Mouse (Mus musculus) liver, embryonic 15.5 days (tissue): ENCODE data around the gene Rbms3. TPM values are rescaled to one million over a fixed set of nuclear protein-coding genes. Genes with fewer than 3 reads are reported as not detected.
A peak's percentile ranks its signal among the peaks of the same experiment; 100 is the strongest.

Source experiments
- ATAC-seq: fragments of 200-750 bp; cut with Nextera tagmentation; 2 replicates; pipeline ENCODE4 v1.8.0; 2017; ENCODE audit warnings: moderate number of reproducible peaks, mild to moderate bottlenecking, moderate library complexity; ENCODE audit not compliant: insufficient read depth
- H3K27ac ChIP-seq: fragments of 300-500 bp; sonication (generic); replicated peaks from 2 replicates; pipeline ENCODE4 v1.5.1; 2015; ENCODE audit warnings: mild to moderate bottlenecking, inconsistent platforms
- H3K27me3 ChIP-seq: fragments of 300-500 bp; sonication (generic); 2 replicates; pipeline ENCODE4 v1.6.1; 2015; ENCODE audit warnings: mild to moderate bottlenecking, inconsistent platforms
- H3K36me3 ChIP-seq: fragments of 300-500 bp; sonication (generic); replicated peaks from 2 replicates; pipeline ENCODE4 v1.6.1; 2015; ENCODE audit warnings: moderate library complexity, mild to moderate bottlenecking, inconsistent platforms
- H3K4me1 ChIP-seq: fragments of 300-500 bp; sonication (generic); replicated peaks from 2 replicates; pipeline ENCODE4 v1.6.1; 2015; ENCODE audit warnings: inconsistent platforms
- H3K4me2 ChIP-seq: fragments of 300-500 bp; sonication (generic); 2 replicates; pipeline ENCODE4 v1.6.1; 2015; ENCODE audit warnings: moderate library complexity, mild to moderate bottlenecking, inconsistent platforms
- H3K4me3 ChIP-seq: fragments of 300-500 bp; sonication (generic); replicated peaks from 2 replicates; pipeline ENCODE4 v1.5.1; 2015; ENCODE audit warnings: mild to moderate bottlenecking, inconsistent platforms
- H3K9ac ChIP-seq: fragments of 300-500 bp; sonication (generic); 2 replicates; pipeline ENCODE4 v1.6.1; 2015; ENCODE audit warnings: moderate library complexity, mild to moderate bottlenecking, inconsistent platforms
- H3K9me3 ChIP-seq: fragments of 300-500 bp; sonication (generic); replicated peaks from 2 replicates; pipeline ENCODE4 v1.6.1; 2016; ENCODE audit warnings: inconsistent platforms
- WGBS: fragments of 180-500 bp; shearing (Covaris S2); methylation state at CpG from one replicate; pipeline ENCODE4 v1.1.7; 2015; ENCODE audit warnings: mixed read lengths; ENCODE audit not compliant: insufficient replicate concordance; 5-methylcytosine and 5-hydroxymethylcytosine counted together
- polyA plus RNA-seq: library from polyadenylated mRNA; unstranded; fragments of >200 nt; fragmentation: Nextera tagmentation; extraction: Ambion mirVana; gene quantifications from 2 replicates; pipeline ENCODE4 v1.2.1, GENCODE M21; 2015

Gene Rbms3
- polyA plus RNA-seq, 1 experiment from 2014 or later: 3.0 TPM

DNA sequence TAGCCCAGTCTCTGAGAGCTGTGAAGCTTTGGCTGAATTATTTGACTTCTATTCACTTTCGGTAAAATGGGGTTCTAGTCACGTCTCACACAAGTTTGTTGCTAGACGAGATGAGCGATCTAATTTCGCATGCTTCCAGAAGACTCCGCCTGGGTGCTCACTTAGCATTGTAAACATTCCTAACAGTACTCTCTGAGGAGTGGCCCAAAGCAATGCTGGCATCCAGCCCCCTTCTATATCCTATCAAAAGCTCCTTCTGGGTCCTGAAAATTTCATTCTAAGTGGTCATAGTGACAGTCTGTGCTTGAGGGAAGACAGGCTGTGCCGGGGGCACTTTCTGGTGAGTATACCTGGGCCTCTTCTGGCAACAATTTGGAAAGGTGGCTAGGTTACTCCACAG lies 312.5 kb downstream of the Rbms3 start:
- Histone ChIP-seq H3K4me2 (no peak overlapping the region), H3K9ac (no peak overlapping the region), H3K36me3 (no peaks in the 10 kb centered on the region), H3K27ac (no peak overlapping the region), H3K4me1 (no peaks in the 10 kb centered on the region), H3K4me3 (no peak overlapping the region), H3K9me3 (no peaks in the 10 kb centered on the region), H3K27me3 (no peaks in the 10 kb centered on the region)
- no peak for ATAC-seq
- 75% methylated on average over 7 of the region's 7 CpGs for WGBS

GRCm38 (mm10) chr9:117313642-117314041 lies 316.1 kb downstream of the Rbms3 start:
- Histone ChIP-seq H3K9me3 (0 out of 2 replicates have a peak, but pooled peaks cover 2% of the 10 kb centered on the region), H3K4me3 (no peak overlapping the region), H3K36me3 (no peaks in the 10 kb centered on the region), H3K27me3 (no peaks in the 10 kb centered on the region), H3K4me2 (no peak overlapping the region), H3K4me1 (no peaks in the 10 kb centered on the region), H3K9ac (no peak overlapping the region), H3K27ac (no peak overlapping the region)
- 80% methylated on average over 11 of the region's 11 CpGs for WGBS
- ATAC-seq: no peak

DNA sequence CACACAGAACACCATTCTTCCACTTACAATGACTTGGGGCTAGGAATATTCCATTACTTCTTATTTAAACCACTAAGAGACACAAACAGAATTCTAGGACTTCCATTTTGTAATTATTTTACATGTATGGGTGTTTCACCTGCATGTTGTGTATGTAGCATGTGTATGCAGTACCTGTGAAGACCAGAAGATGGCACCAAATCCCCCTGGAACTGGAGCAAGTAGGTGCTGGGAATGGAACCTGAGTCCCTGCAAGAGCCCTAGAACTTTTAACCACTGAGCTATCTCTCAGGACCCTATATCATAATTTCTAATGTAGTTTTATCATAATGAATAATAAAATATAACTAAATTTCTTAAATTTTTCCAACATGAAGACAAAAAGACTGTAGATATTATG lies 319.9 kb downstream of the Rbms3 start:
- no peak overlapping the region for H3K27ac ChIP-seq
- H3K4me3 ChIP-seq: no peak overlapping the region
- H3K36me3 ChIP-seq: no peaks in the 10 kb centered on the region
- ATAC-seq: no peak
- H3K9ac ChIP-seq: no peak overlapping the region
- no peaks in the 10 kb centered on the region for H3K4me1 ChIP-seq
- no peaks in the 10 kb centered on the region for H3K27me3 ChIP-seq
- no peak overlapping the region for H3K4me2 ChIP-seq
- H3K9me3 ChIP-seq: 0 out of 2 replicates have a peak, but pooled peaks cover 2% of the 10 kb centered on the region

DNA sequence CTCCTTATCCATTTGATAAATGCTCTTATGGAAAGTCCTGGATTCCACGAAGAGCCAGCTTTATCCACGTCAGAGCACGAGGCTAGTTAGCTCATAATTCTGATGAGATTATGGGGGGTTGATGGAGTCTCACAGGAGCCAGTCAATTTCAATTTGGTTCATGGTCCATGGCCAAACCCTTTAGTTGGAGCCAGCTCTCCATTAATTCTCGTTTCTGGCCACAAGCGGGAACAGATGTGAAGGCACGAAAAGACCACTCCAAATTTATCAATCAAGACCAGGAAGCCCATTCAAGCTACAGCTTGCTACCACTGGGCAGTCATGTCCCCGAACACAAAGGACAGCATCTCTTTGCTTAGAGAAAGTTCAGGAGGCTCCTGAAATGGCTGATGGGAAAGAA lies 330.7 kb downstream of the Rbms3 start:
- Histone ChIP-seq H3K4me3 (no peak overlapping the region), H3K36me3 (no peaks in the 10 kb centered on the region), H3K27me3 (no peaks in the 10 kb centered on the region), H3K9me3 (no peaks in the 10 kb centered on the region), H3K4me2 (no peak overlapping the region), H3K4me1 (no peaks in the 10 kb centered on the region), H3K9ac (no peak overlapping the region), H3K27ac (no peak overlapping the region)
- whole genome bisulfite sequencing: 67% methylated on average over 7 of the region's 7 CpGs
- ATAC-seq: no peak

DNA sequence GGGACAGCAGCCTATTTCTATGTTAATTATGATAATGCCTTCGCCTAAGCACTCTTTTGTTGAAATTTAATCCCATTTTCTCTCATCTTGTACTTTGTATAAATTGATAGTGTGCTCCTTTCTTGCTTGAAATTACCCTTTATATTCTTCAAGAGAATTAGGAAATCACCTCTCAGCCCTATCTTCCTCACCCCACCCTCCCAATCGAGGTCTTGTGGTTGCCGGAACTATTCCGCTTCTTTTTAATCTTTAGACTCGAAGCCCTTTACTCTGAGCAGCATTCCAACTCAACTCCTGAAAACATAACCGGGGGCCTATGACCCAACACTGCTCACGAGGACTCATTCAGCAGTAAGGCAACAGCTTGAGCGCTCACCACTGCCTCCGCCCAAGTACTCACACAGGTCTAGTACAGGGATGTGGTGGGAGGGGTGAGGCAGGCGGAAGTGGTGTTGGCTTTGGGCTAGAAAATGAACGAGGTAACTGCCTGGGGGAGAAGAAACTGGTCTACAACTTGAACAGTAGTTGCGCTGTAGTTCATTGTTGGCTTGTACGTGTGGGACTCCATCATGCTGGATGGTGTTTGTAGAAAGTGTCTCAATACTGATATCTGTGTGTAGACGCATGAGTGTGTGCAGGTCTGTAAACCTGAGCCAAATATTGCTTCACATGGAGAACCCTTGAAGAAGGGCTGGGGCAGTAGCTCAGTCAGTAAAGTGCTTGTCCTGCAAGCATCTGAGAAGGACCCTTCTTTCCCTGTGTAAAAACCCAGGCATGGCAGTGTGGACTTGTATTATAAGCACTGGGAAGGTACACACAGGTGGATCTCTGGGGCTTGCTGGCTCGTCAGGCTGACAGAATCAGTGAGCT lies 331.8 kb downstream of the Rbms3 start:
- H3K27me3 ChIP-seq: no peaks in the 10 kb centered on the region
- H3K4me3 ChIP-seq: no peak overlapping the region
- H3K4me1 ChIP-seq: no peaks in the 10 kb centered on the region
- 52% methylated on average over 15 of the region's 15 CpGs for WGBS
- no peak overlapping the region for H3K9ac ChIP-seq
- H3K36me3 ChIP-seq: no peaks in the 10 kb centered on the region
- no peak overlapping the region for H3K4me2 ChIP-seq
- H3K27ac ChIP-seq: no peak overlapping the region
- ATAC-seq: no peak
- H3K9me3 ChIP-seq: no peaks in the 10 kb centered on the region

DNA sequence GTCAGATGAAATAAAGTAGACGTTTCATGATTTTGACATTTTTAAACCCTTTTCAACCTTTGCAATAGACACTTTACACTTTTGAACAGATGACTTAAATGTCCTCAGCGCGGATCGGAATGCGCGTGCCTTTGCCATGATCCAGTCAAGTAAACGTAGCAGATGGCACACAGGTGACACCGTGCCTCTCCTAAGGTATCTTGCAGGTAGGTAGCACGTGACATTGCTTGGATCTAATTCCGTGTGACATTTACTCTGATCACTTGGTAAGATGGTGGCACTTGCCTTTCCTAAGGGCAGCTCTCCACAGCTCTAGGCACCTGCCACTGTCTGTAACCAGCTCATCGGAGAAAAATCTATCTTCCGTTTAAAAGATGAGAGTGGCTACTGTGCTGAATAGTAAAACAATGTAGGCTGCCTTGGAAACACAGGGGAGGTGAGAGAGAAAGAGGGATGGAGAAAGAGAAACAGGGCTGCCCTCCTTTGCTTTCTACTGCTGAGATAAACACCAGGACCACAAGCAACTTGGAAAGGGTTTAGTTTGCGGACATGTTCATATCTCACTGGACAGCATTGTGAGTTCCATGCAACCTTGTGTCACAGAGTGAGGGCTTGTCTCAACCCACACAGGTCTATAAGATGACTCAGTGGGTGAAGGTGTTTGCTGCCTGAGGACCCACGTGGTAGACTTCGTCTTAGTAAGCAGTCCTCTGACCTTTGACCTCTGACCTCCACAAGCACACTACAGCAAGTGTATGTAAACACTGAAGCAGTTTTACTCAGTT lies 338.5 kb downstream of the Rbms3 start:
- Histone ChIP-seq H3K36me3 (no peaks in the 10 kb centered on the region), H3K27ac (no peak overlapping the region), H3K4me2 (no peak overlapping the region), H3K4me1 (no peaks in the 10 kb centered on the region), H3K9ac (no peak overlapping the region), H3K4me3 (no peak overlapping the region), H3K9me3 (no peaks in the 10 kb centered on the region), H3K27me3 (no peaks in the 10 kb centered on the region)
- WGBS: 72% methylated on average over 15 of the region's 15 CpGs
- ATAC-seq: no peak

DNA sequence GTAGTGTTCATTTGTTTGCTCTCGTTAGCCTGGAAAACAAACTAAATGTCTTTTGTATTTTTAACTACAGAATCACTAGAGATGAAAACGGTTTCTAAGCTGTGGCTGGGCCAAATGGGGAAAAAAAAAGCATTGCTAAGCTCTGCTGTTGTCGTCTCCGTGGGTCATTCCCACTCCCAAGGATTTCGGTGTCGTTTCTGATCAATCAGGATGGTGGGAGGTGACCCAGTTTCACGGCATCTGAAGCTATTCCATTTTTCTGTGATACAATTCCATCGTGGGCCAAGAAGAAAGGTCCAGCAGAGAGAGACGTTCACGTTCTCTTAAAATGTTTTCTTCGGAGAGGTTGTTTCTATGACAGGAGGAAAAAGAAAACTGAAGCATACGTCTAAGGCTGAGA lies 354.9 kb downstream of the Rbms3 start:
- Histone ChIP-seq H3K4me2 (no peak overlapping the region), H3K27me3 (no peaks in the 10 kb centered on the region)
- 67% methylated on average over 12 of the region's 12 CpGs for WGBS

GRCm38 (mm10) chr9:117259614-117260013 lies 370.1 kb downstream of the Rbms3 start:
- ATAC-seq: no peak
- Histone ChIP-seq H3K4me3 (no peak overlapping the region), H3K36me3 (no peaks in the 10 kb centered on the region), H3K9me3 (no peaks in the 10 kb centered on the region), H3K9ac (no peak overlapping the region), H3K4me1 (no peaks in the 10 kb centered on the region), H3K27me3 (no peaks in the 10 kb centered on the region), H3K4me2 (no peak overlapping the region), H3K27ac (no peak overlapping the region)
- 67% methylated on average over 5 of the region's 5 CpGs for WGBS

More for the DNA sequence above, 354.9 kb downstream of the Rbms3 start:
- Histone ChIP-seq H3K9me3 (no peaks in the 10 kb centered on the region), H3K36me3 (no peaks in the 10 kb centered on the region), H3K4me3 (no peak overlapping the region), H3K9ac (no peak overlapping the region), H3K4me1 (no peaks in the 10 kb centered on the region), H3K27ac (no peak overlapping the region)
- no peak for ATAC-seq

GRCm38 (mm10) chr9:117253361-117253760 lies 376.4 kb downstream of the Rbms3 start:
- WGBS: 53% methylated on average over 11 of the region's 11 CpGs
- Histone ChIP-seq H3K9me3 (no peaks in the 10 kb centered on the region), H3K4me3 (no peak overlapping the region), H3K36me3 (no peaks in the 10 kb centered on the region), H3K4me2 (no peak overlapping the region), H3K27me3 (peaks cover 3% of the 10 kb centered on the region; the same call in 1 of the 2 replicates), H3K4me1 (no peaks in the 10 kb centered on the region; the same call in 1 of the 2 replicates), H3K27ac (no peak overlapping the region), H3K9ac (no peak overlapping the region)
- no peak for ATAC-seq

- H3K4me2 ChIP-seq: peak overlapping the region; percentile 54
- no peak overlapping the region for H3K27ac ChIP-seq
- H3K4me1 ChIP-seq: no peaks in the 10 kb centered on the region; the same call in 1 of the 2 replicates
- H3K27me3 ChIP-seq: peaks cover 3% of the 10 kb centered on the region; the same call in 1 of the 2 replicates
- no peaks in the 10 kb centered on the region for H3K36me3 ChIP-seq
- 4% methylated on average over 10 of the region's 10 CpGs for WGBS
- 0 out of 2 replicates have a peak overlapping the region, but pooled peaks have one; percentile 6 for H3K9ac ChIP-seq
- no peak for ATAC-seq
- H3K9me3 ChIP-seq: no peaks in the 10 kb centered on the region
- peak overlapping the region; percentile 43 for H3K4me3 ChIP-seq
Observed at GRCm38 (mm10) chr9:117252411-117252861, 377.3 kb downstream of the Rbms3 start.
